Mouse (Mus musculus) retina, embryonic 14.5 days (tissue): ENCODE data around the gene Gm17617.

Experiments used
- DNase-seq: peaks from one replicate; pipeline ENCODE4 v3.0.0-alpha.2; 2015; ENCODE audit warnings: low spot score

Gm17617 gene

GRCm38 (mm10) chr13:55133448-55133847 is at the start of gene Gm17617:
Gm17617 (minus strand) TSS chr13:55133548.
- DNase-seq: no peak

- DNase-seq: peak; percentile 67
Observed at GRCm38 (mm10) chr13:55182173-55182894, 49.0 kb upstream of the Gm17617 start.

GRCm38 (mm10) chr13:55181786-55182172 is 48.4 kb upstream of the Gm17617 start:
- DNase-seq: no peak

- DNase-seq: no peak
Observed at GRCm38 (mm10) chr13:55179591-55179990, 46.2 kb upstream of the Gm17617 start.

DNA sequence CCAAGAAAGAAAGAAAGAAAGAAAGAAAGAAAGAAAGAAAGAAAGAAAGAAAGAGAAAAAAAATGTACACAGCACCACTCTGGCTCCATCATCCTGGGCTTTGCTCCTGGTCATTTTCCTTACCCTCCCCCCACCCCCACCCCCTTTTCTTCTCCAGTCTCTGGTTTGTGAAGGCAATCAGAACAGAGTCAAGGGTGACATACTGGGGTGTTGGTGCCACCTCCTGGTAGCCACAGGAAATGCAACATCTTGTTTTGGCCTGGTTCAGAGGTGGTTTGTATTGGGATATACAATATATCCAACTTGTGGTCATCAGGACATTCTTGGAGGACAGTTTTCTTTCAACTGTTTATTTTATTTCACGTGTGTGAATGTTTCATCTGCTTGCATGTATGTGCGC is 45.2 kb upstream of the Gm17617 start:
- peak; percentile 92 for DNase-seq

GRCm38 (mm10) chr13:55177903-55178496 is 44.7 kb upstream of the Gm17617 start:
- DNase-seq: no peak

GRCm38 (mm10) chr13:55176265-55176664 is 42.9 kb upstream of the Gm17617 start:
- DNase-seq: no peak

GRCm38 (mm10) chr13:55174347-55174746 is 41.0 kb upstream of the Gm17617 start:
- DNase-seq: no peak

GRCm38 (mm10) chr13:55172336-55172770 is 39.0 kb upstream of the Gm17617 start:
- no peak for DNase-seq

DNA sequence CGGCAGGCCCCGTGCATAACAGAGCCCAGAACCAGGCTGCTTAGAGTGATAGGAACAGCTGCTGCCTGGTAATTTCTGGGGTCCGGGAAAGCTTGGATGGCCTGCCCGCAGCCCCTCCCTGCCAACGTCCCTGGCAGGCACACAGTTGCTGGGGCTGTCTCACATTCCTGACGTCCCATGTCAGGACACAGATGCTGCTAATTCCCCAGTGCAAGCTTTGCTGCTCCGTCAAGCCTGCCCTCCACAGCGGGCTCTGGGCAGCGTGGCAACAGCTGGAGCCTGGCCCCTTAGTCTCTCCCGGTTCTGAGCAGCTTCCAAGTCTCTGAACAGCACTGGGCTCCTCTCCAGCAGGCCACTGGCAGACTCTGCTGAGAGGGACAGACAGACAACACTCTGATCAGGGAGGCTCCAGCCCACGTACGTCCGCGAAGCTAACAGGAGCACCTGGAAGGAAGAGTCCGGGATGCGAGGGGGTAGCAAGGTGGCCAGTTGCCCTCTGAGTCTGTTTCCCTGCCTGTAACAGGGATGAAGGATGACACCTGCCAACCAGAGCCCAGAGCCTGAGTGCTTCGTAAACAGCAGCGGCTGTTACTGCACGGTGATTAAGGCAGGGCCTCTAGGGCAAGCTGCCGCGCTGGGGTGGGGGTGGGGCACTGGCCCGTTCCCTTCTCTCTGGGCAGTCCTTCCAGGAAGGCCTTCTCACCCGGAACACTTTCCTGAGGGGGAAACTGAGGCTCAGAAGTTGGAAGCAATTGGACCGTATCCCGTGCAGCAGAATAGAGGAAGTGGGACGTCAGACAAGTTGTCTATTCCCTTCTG is 38.4 kb upstream of the Gm17617 start:
- DNase-seq: peak; percentile 70

GRCm38 (mm10) chr13:55168958-55169369 is 35.6 kb upstream of the Gm17617 start:
- peak; percentile 73 for DNase-seq

- no peak for DNase-seq
Observed at GRCm38 (mm10) chr13:55168255-55168654, 34.9 kb upstream of the Gm17617 start.

DNA sequence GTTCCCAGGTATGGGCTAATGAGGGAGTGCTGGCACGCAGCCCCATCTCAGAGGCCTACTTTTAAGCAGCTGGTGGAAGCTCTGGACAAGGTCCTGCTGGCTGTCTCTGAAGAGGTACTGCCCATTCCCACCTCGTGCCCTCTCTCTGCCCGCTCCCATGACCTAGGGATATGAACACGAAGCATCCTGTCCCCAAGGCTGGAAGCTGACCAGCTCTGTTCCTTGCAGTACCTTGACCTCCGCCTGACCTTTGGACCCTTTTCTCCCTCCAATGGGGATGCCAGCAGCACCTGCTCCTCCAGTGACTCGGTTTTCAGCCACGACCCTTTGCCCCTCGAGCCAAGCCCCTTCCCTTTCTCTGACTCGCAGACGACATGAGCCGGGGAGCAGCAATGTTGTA is 34.5 kb upstream of the Gm17617 start:
- no peak for DNase-seq

- DNase-seq: no peak
Observed at GRCm38 (mm10) chr13:55166806-55167725, 33.7 kb upstream of the Gm17617 start.

DNA sequence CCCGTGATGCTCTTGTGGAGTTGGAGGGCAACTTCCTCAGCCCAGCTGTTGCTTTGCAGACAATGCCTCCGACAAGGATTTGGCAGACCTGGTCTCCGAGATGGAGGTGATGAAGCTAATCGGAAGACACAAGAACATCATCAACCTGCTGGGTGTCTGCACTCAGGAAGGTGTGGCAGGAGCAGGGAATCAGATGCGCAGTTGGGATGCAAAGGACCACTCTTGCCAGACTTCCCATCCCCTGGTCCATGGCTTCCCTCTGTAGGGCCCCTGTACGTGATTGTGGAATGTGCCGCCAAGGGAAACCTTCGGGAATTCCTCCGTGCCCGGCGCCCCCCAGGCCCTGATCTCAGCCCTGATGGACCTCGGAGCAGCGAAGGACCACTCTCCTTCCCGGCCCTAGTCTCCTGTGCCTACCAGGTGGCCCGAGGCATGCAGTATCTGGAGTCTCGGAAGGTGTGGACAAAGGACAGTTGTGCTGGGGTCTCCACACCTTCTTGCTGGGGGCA is 32.5 kb upstream of the Gm17617 start:
- DNase-seq: no peak

DNA sequence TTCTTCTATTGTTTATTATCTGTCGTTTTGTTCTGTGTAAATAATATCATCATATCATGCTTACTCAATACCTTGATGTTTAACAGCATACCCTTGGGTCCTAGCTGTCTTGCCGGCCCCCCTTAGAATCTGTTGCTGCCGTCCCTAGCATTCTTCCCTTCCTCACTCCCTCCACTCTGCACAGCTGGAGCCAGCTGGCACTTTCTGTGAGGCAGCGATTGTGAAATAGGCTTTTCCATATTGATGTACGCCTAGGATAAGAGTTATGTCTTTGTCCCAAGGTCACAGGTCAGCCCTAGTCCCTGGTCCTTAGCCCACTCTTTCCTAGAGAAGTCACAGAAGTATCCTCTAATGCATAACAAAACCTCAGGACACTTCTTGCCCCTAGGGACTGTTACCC is 30.2 kb upstream of the Gm17617 start:
- no peak for DNase-seq

DNA sequence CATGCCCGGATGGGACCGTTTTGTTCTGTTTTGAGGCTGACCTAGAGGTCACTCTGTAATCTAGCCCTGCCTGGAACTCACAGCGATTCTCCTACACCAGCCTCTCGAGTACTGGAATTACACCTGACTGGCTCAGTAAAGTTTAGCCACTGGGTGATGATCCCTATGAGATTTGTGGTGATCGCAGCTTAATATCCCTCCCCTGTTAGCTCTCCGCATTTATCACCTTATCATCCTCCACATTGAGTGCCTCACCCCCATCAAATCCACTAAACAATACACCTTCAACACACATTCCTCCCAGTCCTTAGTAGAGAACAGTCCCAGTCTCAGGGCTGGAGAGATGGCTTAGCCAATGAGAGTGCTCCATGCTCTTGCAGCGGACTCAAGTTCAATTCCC is 29.0 kb upstream of the Gm17617 start:
- no peak for DNase-seq

- DNase-seq: no peak
Observed at GRCm38 (mm10) chr13:55153951-55154350, 20.6 kb upstream of the Gm17617 start.

GRCm38 (mm10) chr13:55152621-55153415 is 19.5 kb upstream of the Gm17617 start, which contains the start of gene Fgfr4:
Fgfr4 (plus strand) TSS chr13:55152640.
- peak; percentile 65 for DNase-seq

DNA sequence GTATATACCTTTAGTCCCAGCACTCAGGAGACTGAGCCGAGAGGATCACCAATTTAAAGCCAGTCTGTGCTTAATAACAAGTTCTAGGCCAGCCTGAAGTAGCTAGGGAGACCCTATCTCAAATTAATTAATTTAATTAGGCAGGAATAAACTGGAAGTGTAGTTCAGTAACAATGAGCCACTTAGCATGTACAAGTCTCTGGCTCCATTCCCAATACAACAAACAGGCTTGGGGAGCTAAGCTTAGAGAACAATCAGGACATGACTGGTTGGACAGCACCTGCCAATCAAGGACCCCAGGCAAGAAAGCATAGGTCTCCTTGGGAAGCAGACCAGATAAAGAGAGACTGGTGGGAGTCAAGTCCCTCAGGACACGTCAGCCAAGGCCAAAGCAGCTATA is 6.9 kb upstream of the Gm17617 start:
- DNase-seq: no peak

GRCm38 (mm10) chr13:55135382-55135781 is 2.0 kb upstream of the Gm17617 start:
- DNase-seq: peak; percentile 66
